Mouse (Mus musculus): Measurements from ENCODE around the gene Foxo1. TPM values are rescaled to one million over a fixed set of nuclear protein-coding genes. Genes with fewer than 3 reads are reported as not detected.

Gene Foxo1
- polyA plus RNA-seq, 1 experiment from 2014 or later = 4.6 TPM

DNA sequence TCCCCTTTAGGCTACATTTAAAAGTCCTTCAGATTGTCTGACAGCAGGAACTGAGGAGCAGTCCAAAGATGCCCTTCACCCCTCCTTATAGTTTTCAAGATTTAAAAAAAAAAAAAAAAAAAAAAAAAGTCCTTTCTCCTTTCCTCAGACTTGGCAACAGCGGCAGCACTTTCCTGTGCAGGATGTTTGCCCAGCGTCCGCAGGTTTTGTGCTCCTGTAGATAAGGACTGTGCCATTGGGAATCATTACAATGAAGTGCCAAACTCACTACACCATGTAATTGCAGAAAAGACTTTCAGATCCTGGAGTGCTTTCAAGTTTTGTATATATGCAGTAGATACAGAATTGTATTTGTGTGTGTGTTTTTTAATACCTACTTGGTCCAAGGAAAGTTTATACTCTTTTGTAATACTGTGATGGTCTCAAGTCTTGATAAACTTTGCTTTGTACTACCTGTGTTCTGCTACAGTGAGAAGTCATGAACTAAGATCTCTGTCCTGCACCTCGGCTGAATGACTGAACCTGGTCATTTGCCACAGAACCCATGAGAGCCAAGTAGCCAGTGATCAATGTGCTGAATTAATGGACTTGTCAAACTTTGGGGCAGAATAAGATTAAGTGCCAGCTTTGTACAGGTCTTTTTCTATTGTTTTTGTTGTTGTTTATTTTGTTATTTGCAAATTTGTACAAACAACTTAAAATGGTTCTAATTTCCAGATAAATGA lies 79.0 kb downstream of the Foxo1 start:
- Histone ChIP-seq H3K27ac (ENCODE audit: low read depth, low read length) (no peak overlapping the region), H3K4me3 (ENCODE audit: low read depth, low read length) (no peak overlapping the region), H3K9ac (ENCODE audit: low read depth, low read length) (no peak overlapping the region), H3K9me3 (ENCODE audit: control insufficient read depth) (no peaks in the 10 kb centered on the region), H3K4me1 (replicated peaks; ENCODE audit: control insufficient read depth, insufficient read depth, low read length) (no peaks in the 10 kb centered on the region), H3K4me2 (replicated peaks; ENCODE audit: low read depth) (no peak overlapping the region), H3K27me3 (replicated peaks; ENCODE audit: control insufficient read depth, insufficient read depth, low read length) (no peaks in the 10 kb centered on the region), H3K36me3 (ENCODE audit: control insufficient read depth, insufficient read depth) (peaks cover 14% of the 10 kb centered on the region; the same call in 1 of the 2 replicates)
- no peak for ATAC-seq
- TF ChIP-seq CTCF (IDR thresholded peaks at IDR 0.05; ENCODE audit: low read depth) = no peak
- WGBS = 44% methylated on average over 4 of the region's 4 CpGs

DNA sequence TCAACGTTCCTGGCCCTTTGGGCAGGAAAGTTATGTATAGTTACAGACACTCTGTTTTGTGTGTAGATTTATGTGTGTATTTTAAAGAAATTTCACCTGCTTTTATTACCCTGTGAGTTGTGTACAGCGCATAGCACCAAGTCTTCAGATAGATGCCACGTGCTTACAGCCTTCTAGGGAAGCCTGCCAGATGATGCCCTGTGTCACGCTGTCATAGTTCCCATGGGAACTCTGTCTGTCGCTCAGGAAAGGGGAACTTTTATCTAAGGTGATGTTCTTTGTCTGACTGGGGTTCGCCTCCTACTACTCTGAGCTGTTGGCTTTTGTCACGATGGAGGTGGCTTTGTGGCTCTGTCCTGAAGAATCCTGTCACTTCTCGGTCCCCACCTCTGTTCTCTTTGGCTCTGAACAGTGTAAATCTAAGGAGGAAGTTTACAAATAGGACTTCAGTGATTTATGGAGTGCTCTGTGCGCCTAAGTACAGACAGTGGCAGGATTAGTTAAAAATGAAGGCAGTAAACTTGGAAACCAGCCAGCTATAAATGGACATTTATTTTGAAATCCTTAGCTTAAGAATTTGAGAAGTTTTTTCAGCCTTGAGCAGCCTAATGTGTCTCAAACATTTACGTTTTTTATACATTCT lies 80.0 kb downstream of the Foxo1 start:
- H3K27ac ChIP-seq (ENCODE audit: low read depth, low read length) = no peak overlapping the region
- no peak for TF ChIP-seq CTCF (IDR thresholded peaks at IDR 0.05; ENCODE audit: low read depth)
- H3K4me2 ChIP-seq (replicated peaks; ENCODE audit: low read depth) = no peak overlapping the region
- no peaks in the 10 kb centered on the region for H3K4me1 ChIP-seq (replicated peaks; ENCODE audit: control insufficient read depth, insufficient read depth, low read length)
- no peak overlapping the region for H3K4me3 ChIP-seq (ENCODE audit: low read depth, low read length)
- 43% methylated on average over 10 of the region's 10 CpGs for WGBS
- H3K9me3 ChIP-seq (ENCODE audit: control insufficient read depth) = no peaks in the 10 kb centered on the region
- peaks cover 14% of the 10 kb centered on the region; the same call in 1 of the 2 replicates for H3K36me3 ChIP-seq (ENCODE audit: control insufficient read depth, insufficient read depth)
- H3K27me3 ChIP-seq (replicated peaks; ENCODE audit: control insufficient read depth, insufficient read depth, low read length) = no peaks in the 10 kb centered on the region
- ATAC-seq = no peak
- H3K9ac ChIP-seq (ENCODE audit: low read depth, low read length) = no peak overlapping the region

DNA sequence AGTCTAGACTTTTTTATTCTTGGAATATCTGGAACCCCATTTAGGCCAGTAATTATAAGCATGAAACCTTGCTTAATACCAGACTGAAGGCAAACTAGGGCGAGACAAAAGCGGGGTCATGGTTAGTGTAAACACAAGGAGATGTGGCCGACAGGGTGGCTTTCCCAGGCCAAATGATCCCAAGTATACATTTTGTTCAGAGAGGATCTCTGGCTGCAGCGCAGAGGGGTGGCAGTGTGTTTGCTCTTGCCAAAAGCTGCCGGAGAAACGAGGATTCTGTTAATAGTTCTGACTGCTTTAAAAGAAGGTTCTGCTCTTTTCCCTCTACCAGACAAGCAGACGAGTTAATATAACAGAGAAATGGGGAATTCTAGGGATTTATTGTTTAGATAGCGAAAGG lies 82.5 kb downstream of the Foxo1 start:
- ATAC-seq = no peak

DNA sequence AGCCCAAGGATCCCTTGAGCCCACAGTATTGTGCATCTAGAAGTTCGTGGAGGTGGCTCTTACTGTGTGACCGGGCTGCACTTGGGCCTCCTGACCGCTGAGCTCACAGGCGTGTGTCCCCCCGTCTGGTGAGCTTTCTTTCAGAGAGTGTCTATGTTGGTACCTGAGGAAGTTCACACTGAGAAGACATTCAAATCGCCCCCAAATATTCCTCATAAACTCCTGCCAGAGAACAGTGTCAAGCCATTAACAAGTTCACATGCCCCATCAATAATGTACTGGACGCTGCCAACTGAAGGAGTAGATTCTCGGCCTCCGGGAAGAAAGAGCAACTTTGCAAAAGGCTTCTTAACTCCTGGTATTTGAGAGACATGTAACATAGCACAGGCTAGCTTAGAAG lies 83.8 kb downstream of the Foxo1 start:
- 91% methylated on average over 9 of the region's 9 CpGs for WGBS
- H3K4me1 ChIP-seq (replicated peaks; ENCODE audit: control insufficient read depth, insufficient read depth, low read length) = no peaks in the 10 kb centered on the region
- no peak overlapping the region for H3K27ac ChIP-seq (ENCODE audit: low read depth, low read length)
- TF ChIP-seq CTCF (IDR thresholded peaks at IDR 0.05; ENCODE audit: low read depth) = no peak
- no peak overlapping the region for H3K4me3 ChIP-seq (ENCODE audit: low read depth, low read length)
- H3K27me3 ChIP-seq (replicated peaks; ENCODE audit: control insufficient read depth, insufficient read depth, low read length) = no peaks in the 10 kb centered on the region
- ATAC-seq = no peak
- no peaks in the 10 kb centered on the region for H3K9me3 ChIP-seq (ENCODE audit: control insufficient read depth)
- no peak overlapping the region for H3K9ac ChIP-seq (ENCODE audit: low read depth, low read length)
- no peaks in the 10 kb centered on the region for H3K36me3 ChIP-seq (ENCODE audit: control insufficient read depth, insufficient read depth)
- H3K4me2 ChIP-seq (replicated peaks; ENCODE audit: low read depth) = no peak overlapping the region

More for the DNA sequence above, 82.5 kb downstream of the Foxo1 start:
- no peaks in the 10 kb centered on the region for H3K9me3 ChIP-seq (ENCODE audit: control insufficient read depth)
- H3K27ac ChIP-seq (ENCODE audit: low read depth, low read length) = no peak overlapping the region
- 67% methylated on average over 8 of the region's 8 CpGs for WGBS
- no peak overlapping the region for H3K4me3 ChIP-seq (ENCODE audit: low read depth, low read length)
- H3K4me2 ChIP-seq (replicated peaks; ENCODE audit: low read depth) = no peak overlapping the region
- H3K36me3 ChIP-seq (ENCODE audit: control insufficient read depth, insufficient read depth) = peaks cover 9% of the 10 kb centered on the region; the same call in 1 of the 2 replicates
- no peak for TF ChIP-seq CTCF (IDR thresholded peaks at IDR 0.05; ENCODE audit: low read depth)
- no peaks in the 10 kb centered on the region for H3K27me3 ChIP-seq (replicated peaks; ENCODE audit: control insufficient read depth, insufficient read depth, low read length)
- no peak overlapping the region for H3K9ac ChIP-seq (ENCODE audit: low read depth, low read length)
- no peaks in the 10 kb centered on the region for H3K4me1 ChIP-seq (replicated peaks; ENCODE audit: control insufficient read depth, insufficient read depth, low read length)

DNA sequence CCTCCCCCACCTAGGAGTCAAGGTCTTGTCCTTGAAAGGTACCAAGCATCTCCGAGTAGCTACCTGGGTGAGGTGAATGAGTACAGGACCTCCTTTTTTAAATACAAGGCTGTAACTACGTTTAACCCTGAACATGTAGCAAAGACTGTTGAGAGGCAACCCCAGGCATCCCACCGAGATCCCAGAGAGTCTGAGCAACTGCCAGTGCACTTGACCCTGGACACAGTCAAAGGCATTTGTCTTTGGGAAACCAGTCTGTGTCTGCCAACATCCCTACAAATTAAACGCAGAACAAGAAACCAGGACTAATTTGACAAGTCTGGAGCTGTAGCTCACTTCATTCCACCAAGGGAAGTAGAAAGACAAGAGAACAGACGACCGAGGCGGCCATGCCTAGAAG lies 86.1 kb downstream of the Foxo1 start:
- Histone ChIP-seq H3K9me3 (ENCODE audit: control insufficient read depth) (no peaks in the 10 kb centered on the region), H3K4me2 (replicated peaks; ENCODE audit: low read depth) (no peak overlapping the region), H3K36me3 (ENCODE audit: control insufficient read depth, insufficient read depth) (no peaks in the 10 kb centered on the region), H3K4me3 (ENCODE audit: low read depth, low read length) (no peak overlapping the region), H3K27ac (ENCODE audit: low read depth, low read length) (no peak overlapping the region), H3K9ac (ENCODE audit: low read depth, low read length) (no peak overlapping the region), H3K27me3 (replicated peaks; ENCODE audit: control insufficient read depth, insufficient read depth, low read length) (no peaks in the 10 kb centered on the region), H3K4me1 (replicated peaks; ENCODE audit: control insufficient read depth, insufficient read depth, low read length) (no peaks in the 10 kb centered on the region)
- no peak for ATAC-seq
- no peak for TF ChIP-seq CTCF (IDR thresholded peaks at IDR 0.05; ENCODE audit: low read depth)
- WGBS = 74% methylated on average over 7 of the region's 7 CpGs

DNA sequence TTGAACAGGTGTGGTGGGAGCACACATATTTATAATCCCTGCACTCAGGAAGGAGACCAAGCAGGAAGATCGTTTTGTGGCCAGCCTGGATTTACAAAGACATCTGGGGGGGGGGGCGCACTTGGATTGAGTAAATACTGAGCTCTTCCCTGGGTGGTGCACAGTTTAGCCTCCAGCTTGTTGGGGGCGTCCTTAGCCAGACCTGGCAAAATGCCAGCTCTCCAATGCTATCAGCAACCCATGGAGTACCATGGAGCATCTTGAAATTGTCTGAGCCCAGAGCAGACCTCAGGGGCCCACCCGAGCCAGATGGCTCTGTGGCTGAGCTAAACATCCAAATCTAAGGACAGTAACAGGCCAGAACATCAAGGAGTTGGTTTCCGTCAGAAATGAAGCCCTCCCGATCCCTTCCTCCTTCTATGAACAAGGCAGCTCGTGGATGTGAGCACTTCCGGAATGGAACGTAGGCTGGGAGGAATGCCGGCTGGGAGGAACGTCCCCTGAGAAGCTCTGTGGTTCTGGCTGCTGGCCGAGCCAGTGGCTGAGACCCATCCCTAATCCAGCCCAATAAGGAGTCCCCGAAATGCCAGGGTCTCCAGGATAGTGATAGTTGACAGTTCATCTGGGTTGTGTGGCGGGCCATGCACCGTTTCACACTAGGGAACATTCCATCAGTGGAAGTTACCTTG lies 89.3 kb downstream of the Foxo1 start:
- Histone ChIP-seq H3K27ac (ENCODE audit: low read depth, low read length) (no peak overlapping the region), H3K9me3 (ENCODE audit: control insufficient read depth) (no peaks in the 10 kb centered on the region), H3K27me3 (replicated peaks; ENCODE audit: control insufficient read depth, insufficient read depth, low read length) (no peaks in the 10 kb centered on the region), H3K9ac (ENCODE audit: low read depth, low read length) (no peak overlapping the region), H3K4me2 (replicated peaks; ENCODE audit: low read depth) (no peak overlapping the region), H3K36me3 (ENCODE audit: control insufficient read depth, insufficient read depth) (no peaks in the 10 kb centered on the region), H3K4me3 (ENCODE audit: low read depth, low read length) (no peak overlapping the region), H3K4me1 (replicated peaks; ENCODE audit: control insufficient read depth, insufficient read depth, low read length) (no peaks in the 10 kb centered on the region)
- WGBS = 71% methylated on average over 15 of the region's 15 CpGs
- no peak for TF ChIP-seq CTCF (IDR thresholded peaks at IDR 0.05; ENCODE audit: low read depth)
- no peak for ATAC-seq

Measured in intestine, postnatal 0 days (tissue).